Mouse (Mus musculus) CD8-positive naive resting alpha-beta T cell, adult 57 days (primary cell): ENCODE measurements around the gene Ackr4. TPM values are rescaled to one million over a fixed set of nuclear protein-coding genes. Genes with fewer than 3 reads are reported as not detected.

Experiments
- total RNA-seq: library from RNA; stranded (reverse); gene quantifications from one replicate; pipeline ENCODE4 v1.2.4, GENCODE M21; 2023

Ackr4 gene
- not detected for total RNA-seq

DNA sequence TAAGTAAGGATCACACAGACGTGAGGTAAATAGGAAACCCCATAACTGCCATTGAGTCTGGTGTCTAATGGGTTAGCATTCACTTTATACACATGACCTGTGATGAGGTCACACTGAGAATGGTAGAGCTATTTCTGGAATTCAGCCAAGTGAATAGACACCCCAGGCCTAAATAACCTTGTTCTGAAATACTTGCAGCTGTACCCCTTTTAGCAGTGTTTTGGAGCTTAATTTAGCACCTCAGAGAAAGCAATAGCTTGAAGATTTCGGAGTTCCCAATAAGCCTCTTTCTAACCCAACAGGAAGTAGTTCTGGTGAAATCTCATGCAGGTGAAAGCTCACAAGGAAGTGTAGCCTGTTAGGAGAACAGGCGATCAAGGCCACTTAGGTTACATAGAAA lies at the start of gene Ackr4:
Gene Ackr4 (minus strand): TSS at position 101 of the 400 bp plus-strand sequence.

DNA sequence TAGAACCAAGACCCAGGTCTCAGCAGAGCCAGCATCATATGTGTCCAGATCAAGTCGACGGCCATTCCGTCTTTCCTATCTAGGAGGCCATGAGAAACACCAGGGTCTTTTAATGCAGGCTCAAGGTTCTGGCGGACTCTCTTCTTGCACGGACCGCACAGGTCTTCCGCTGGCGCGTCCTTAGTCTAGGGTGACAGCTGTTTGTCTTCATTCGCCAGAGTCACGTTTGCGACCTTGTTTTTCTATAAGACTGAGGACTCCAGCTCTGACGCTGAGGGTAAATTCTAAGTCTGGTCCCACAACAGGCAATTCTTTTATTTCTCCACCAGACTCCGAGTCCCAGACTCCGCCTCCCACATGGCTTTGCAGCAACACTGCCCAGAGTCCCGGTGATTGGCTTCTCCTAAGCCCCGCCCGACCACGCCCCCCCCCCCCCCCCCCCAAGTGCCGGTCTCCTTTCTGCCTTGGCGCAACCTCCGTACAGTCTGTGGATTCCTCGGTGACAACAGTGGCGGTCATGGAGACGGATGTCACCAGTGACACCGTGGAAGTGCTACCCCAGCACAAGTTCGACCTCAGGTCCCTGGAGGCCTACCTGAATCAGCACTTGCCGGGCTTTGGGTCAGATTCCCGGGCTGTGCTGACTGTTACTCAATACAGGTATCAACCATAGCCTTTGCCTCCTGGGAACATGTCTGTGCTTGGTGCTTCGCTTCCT lies 63.3 kb downstream of the Ackr4 start, which contains the start of gene Acad11:
Gene Acad11 (plus strand): TSS at position 134 of the 718 bp plus-strand sequence.

DNA sequence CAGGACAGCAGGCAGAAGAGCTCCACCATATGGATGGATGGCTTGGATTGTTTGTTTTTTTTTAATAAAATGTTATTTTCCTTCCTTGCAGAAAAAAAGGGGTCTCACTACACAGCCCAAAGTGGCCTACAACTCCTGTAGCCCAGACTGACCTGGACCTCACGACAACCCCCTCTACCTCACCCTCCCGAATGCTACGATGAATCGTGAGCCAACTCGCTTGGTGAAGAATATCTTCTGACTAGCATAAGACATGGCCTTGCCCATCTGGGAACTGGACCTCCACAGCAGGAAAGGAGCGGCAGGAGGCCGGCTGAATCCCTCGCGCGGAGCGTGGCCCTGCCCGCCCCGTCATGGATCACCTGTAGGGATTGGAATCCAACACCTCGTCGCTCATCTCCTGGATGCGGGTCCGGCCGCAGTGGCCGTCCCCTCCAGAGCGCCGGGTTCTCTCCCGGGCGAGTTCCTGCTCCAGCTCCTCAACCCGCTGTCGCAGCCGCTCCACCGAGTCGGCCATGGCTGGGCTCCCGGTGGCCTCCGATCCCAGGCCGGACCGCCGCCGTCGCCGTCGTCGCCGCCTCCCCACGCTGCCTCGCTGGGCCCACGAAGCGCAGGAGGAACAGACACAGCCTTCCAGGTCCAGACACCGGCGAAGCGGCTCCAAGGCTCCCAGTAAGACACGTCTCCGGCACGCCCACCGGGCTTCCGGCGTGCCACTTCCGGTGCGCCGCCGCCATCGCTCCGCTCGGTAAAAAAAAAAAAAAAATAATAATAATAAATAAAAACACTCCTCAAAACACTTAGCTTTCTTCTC lies 64.1 kb downstream of the Ackr4 start, which contains the start of gene Uba5:
Gene Uba5 (minus strand): TSS at position 705 of the 814 bp plus-strand sequence.

DNA sequence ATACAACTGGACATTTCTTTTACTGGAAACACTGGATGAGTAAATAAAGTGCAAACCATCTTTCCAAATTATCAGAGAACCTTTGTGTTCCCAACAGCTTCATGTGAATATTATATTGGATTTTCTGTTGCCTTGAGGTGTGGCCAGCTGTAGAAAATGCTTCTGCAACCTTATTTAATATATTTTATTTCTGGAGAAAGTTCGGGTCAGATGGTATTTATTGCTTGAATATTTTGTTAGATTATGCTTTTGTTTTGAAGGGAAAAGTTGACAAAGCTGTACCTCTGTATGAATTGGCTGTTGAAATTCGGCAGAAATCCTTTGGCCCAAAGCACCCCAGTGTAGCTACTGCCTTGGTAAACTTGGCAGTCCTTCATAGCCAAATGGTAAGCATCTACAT lies 86.4 kb downstream of the Ackr4 start, which contains the start of gene Gm28305:
Gene Gm28305 (plus strand): TSS at position 301 of the 400 bp plus-strand sequence.

Other genes starting within 250 kb of the Ackr4 start
- 5.2 TPM for gene Nphp3, start 124.4 kb downstream of the Ackr4 start, total RNA-seq
- 3.8 TPM for gene Gm28305, start 86.3 kb downstream of the Ackr4 start, total RNA-seq
- gene Uba5, start 63.8 kb downstream of the Ackr4 start, total RNA-seq = 24.4 TPM
- gene Acad11, start 63.6 kb downstream of the Ackr4 start, total RNA-seq = 11.8 TPM
- 90.4 TPM for gene Dnajc13, start 136.0 kb upstream of the Ackr4 start, total RNA-seq
- gene Acpp, start 210.8 kb upstream of the Ackr4 start, total RNA-seq = 47.3 TPM